Mouse (Mus musculus) lung, postnatal 4 days (tissue): ENCODE results near the gene Gm49320.

Experiments
- DNase-seq, 2 experiments: peaks; one replicate each; pipeline ENCODE4 v3.0.0; 2021

Gene Gm49320

DNA sequence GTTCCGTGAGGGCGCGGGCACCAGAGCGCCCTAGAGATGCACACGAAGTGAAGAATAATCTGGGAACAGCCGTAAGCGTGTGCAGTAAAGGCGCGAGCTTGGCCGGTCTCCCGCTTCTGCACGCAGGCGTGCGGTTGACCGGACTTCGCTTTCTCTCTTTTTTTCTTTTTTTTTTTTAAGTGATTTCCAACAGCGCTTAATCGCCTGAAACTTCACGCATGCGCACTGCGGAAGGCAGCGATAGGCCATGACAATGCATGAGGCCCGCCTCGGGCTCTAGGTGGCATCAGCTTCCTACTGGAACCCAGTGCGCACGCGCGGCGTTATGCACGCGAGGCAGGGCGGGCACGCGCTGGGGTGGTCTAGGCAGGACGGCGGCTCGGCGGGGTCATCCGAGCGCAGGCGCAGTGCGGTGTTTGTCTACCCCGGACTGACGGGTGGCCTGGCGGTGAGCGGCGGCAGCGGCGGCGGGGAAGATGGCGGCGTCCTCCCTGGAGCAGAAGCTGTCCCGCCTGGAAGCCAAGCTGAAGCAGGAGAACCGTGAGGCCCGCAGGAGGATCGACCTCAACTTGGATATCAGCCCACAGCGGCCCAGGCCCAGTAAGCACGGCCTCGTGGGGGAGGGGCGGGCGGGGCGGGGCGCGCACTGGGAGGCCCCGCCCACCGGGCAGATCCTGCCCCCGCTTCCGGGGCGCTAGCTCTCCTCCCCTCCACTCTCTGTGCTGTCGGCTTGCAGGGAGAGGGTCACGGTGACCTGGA, at the start of gene Gm49320, which contains the start of gene Map2k7:
Gene Gm49320 (plus strand): TSS at position 432 of the 759 bp plus-strand sequence.
Gene Map2k7 (plus strand): TSS at position 307 of the 759 bp plus-strand sequence.
- DNase-seq: peak; percentile 100

DNA sequence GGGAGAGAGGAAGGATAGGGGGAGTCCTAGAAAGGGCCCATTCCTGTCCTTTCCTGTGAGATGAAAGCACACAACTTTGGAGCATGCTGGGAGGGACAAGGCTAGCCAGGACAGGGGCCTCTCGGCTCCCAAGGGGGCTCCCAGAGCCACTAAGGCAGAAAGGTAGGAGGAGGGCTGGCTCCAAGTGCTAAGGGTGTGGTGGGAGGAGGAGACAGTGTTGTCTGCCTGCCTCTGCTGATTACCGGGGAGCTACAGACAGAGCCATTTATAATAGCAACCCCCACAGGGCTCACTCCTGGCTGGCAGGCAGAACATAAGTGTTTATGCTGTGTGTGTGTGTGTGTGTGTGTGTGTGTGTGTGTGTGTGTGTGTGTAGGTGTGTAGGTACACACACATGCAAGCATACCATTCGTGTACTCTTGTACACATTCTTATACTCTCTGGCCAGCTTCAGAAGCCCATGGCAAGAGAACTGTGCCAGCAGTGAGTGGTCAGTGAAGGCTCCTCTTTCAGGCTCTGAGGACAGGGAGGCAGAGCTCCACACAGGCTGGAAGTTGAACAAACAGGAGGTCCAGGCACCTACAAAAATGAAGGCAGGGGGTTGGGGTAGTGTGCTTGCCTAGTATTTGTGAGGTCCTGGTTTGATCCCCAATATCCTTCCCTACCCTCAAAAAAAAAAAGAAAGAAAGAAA, 49.5 kb upstream of the Gm49320 start:
- DNase-seq: no peak

DNA sequence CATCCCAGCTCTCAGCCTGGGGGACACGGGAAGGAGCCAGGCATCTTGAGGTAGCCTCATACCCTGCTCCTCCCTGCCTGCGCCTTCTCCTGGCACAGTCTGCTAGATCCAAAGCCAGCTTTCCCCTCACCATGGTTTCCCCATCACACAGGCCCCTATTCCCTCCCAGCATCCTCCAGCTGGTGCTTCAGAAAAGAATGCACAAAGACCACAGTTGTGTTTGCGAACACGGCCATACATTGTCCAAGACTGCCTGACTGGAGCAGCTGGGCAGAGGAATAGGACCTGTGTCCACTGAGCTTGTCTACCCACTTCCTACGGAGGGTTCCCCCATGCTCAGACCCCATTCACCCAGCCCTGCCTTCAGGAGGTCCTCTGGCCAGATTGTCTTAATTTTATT, 46.4 kb upstream of the Gm49320 start:
- DNase-seq: no peak

DNA sequence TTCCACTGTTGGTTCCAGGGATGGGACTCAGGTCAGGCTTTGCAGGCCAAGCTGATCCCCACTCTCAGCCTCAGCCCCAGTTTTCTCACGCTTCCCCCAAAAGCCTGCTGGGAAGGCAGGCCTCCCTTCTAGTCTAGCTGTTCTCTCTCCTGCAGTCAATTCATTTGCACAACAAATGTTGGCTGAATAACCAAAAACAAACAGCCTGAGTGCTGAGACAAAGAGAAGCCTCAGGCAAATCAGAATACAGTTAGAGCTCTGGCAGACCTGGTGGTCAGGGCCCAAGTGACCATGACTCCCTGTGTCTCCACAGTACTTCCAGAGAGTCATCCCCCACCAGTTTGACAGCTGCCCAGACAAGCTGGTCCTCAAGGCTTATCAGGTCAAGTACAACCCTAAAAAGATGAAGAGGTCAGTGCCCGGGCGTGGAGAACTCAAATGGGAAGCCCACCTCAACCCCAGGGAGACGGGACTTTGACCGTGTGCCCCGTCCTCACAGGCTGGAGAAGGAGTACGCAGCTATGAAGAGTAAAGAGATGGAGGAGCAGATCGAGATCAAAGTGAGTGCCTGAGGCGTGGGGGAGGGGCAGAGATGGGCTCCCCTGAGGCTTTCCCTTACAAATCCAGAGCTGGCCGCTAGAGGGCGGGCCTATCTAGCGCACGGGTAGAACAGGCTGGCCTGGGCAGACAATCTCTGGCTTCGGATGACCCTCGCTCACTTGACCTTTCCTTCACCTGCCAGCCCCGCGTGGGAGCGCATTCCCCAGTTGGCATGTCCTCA, 45.7 kb upstream of the Gm49320 start:
- peak; percentile 81 to 89 for DNase-seq

DNA sequence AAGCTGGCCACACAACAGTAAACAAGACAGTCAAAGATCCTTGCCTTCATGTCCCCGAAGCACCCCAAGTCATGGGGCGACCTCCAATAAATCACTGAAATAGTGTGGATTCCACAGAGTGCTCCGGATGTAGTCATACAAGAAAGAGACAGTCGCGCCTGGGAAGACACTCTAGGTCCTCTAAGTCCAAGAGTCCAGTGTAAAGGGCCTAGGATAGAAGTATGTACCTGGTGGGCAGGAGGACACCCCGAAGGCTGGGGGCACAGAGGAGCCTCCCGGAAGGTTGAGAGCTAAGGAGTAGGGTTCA, 45.1 kb upstream of the Gm49320 start:
- no peak for DNase-seq

DNA sequence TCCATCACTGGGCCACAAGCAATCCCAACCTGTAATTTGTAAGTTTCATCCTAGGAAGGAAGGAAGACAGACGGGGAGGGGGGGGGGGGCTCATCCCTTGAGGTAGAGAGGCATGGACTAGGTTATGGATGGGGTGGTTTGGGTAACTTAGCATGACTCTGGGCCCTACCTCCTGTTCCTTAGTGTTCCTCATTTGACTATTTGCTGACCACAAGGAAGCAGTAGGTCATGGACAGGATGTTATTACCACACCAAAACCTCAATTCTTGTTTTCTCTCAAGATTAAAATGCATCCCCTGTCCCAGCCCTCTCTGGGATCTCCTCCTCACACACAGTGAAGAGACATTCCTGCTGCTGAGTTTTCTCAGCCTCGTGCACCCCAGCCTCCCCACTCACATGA, 37.3 kb upstream of the Gm49320 start:
- no peak for DNase-seq

DNA sequence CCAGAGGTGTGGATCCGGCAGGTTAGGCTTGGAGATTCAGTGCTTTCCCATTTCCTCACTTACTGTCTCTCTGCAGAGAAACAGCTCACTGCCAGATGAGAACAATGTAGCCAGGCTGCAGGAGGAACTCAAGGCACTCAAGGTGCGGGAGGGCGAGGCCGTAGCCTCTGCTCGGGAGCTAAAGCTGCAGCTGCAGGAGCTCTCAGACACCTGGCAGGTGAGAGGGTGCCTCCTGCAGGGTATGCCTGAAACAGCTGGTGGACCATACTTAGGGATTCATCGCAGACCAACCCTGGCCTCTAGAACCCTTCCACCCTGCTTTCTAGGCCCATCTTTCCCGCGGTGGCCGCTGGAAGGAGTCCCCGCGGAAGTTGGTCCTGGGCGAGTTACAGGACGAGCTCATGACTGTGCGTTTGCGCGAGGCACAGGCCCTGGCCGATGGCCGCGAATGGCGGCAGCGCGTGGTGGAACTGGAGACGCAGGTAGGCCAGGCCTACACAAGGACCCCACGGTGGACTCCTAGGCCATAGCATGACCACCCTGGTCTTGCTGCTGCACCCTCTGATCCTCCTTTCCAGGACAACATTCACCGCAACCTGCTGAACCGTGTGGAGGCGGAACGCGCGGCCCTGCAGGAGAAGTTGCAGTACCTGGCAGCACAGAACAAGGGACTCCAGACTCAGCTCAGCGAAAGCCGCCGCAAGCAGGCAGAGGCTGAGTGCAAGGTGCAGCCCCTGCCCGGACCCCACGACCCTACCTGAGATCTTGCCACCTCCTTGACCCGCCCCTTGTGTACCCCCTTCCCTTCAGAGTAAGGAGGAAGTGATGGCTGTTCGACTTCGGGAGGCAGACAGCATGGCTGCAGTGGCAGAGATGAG, 33.2 kb upstream of the Gm49320 start:
- no peak for DNase-seq

DNA sequence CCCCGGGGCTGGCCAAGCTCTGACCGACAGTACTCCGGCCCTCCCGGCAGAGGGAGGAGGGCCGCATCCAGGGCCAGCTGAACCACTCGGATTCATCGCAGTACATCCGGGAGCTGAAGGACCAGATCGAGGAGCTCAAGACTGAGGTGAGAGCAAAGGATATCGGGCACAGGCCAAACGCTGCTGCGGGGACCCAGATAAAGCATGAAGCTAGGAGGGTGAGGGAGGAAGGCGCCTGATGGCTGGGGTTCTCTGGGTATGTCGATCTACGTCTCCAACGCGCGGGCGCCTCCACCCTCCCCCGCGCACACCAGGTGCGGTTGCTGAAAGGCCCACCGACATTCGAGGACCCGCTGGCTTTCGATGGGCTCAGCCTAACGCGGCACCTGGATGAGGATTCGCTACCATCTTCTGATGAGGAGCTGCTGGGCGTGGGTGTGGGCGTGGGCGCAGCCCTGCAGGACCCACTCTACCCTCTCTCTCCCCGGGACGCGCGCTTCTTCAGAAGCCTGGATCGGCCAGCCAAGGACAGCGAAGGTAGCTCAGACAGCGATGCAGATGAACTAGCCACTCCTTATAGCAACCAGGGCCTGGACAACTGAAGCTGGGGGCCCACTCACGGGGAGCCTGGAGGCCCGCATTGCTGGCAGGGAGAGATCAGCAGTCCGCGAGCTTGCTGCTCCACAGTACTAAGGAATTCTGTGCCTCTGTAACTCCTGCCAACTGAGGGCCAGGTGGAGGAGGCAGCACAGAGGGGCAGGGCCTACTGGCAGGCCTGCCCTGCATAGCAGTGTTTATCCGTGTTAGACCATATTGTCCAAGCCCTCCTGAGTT, 32.3 kb upstream of the Gm49320 start:
- DNase-seq: peak in 1 of 2 experiments; percentile 45

DNA sequence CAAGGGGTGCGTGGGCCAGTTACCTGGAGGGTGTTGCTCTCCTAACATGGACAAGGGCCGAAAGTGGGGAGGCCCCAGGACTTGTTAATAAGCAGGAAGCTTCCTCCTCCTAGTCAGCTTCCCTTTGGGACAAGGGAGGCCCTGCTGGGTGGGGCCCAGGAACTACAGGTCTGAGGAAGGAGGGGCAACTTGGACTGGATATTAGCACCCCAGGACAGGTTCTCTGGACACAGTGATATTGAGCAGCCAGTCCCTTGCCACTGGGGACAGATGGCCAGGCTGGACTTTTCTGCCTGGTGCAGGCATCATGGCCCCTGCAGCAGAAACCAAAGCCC, 31.7 kb upstream of the Gm49320 start:
- DNase-seq: no peak

DNA sequence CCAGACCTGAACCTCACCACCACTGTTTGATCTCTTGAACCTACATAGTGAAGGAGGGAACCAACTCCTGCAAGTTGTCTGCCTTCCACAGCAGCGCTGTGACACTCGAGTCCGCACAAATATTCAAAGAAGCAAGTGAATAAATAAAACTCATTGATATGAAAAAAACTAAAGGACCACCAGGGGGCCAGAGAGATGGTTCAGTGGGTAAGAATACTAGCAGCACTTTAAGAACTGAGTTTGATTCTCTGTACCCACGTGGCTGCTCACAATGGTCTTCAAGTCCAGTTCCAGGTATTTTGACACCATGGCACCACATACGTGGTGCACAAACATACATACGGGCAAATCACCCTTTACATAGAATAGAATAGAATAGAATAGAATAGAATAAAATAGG, 27.6 kb upstream of the Gm49320 start:
- DNase-seq: no peak

DNA sequence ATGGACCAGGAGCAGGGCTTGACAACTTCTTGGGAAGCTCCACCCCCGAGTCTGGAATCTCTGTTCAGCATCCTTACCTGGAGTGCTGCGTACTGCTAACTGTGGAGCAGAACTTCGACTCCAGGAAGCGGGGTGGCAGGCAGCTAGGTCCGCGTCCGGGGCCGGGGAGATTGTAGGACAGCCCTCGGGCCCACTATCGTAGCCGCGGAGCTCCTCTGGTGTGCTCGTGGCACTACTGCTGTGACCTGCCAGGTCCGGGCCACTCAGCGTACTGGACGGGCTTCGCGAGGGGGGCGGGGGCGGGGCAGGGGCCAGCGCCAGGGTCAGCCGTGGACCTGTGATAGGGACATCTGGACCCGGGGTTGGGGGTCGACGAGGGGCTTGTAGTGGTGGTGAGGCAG, 25.9 kb upstream of the Gm49320 start:
- peak; percentile 26 to 37 for DNase-seq

DNA sequence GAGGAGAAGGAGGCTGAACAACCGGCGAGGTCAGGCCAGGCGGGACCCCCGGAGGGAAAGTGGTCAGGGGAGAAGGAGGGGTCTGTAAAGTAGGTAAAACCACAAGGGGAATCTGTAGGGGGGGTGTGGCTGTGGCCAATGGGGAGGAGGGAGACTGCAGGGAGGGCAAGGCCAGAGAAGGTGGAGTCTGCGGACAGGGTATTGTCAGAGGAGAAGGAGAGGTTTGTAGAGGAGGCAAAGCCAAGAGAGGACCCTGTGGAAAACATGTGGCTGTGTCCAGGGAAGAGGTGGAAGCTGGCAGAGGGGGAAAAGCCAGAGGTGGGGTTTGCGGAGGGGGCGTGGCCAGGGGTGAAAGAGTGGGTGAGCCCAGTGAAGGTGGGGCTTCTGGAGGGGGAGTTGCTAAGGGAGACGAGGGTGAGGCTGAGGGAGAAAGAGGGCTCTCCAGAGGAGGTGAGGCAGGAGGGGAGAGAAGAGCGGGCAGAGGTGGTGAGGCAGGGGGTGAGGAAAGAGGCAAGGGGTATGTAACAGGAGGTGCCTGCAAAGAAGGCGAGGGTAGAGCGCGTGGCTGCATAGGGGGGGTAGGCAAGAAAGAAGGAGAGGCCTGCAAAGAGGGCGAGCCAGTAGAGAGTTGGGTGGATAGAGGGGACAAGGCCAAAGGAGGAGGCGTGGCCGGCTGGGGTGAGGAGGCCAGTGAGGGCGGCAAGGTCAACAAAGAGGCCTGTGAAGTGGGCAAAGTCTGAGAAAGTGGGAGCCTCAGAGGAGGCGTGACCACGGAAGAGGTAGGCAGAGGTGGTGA, 25.3 kb upstream of the Gm49320 start:
- DNase-seq: peak; percentile 76 to 86

DNA sequence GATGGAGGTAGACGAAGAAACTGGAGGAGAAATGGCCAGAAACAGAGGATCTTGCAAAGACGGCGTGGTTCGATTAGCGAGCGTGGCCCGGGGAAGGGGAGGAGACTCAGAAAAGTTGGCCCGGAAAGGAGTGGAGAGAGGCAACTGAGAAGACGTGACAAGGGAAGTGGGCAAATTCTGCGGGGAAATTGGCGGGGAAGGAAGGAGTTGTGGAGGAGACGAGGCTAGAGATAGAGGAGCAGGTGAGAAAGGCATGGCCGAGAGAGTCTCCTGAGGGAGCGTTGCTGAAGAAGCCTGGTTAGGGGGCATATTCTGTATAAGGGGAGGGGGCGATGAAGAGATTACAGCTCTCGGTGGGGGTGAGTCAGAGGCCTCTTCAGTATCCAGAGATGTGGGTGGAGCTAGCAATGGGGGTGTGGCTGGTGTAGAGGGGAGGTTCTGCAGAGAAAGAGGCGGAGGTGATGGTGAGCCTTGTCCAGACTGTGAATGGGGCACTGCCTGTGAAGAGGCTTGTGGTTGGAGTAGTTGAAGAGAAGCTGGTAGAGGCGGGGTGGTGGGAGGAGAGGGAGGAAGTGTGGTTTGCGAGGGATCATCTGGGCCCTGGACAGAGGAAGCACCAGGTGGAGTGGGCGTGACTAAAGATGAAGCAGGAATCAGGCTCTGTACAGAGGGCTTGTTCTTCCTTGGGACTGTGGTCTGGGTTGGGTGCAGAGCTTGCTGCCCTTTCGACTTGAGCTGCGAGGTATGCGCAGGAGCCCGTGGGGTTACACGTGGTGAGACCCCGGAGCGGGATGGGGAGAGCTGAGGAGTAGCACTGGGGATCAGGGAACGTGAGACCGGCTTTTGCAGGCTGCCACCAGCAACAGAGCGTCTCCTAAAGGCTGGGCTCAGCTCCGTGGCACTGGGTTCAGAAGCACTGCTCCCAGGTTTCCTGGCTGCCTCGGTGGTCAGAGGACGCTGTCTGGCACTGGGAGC, 24.4 kb upstream of the Gm49320 start:
- DNase-seq: peak; percentile 82 to 89

DNA sequence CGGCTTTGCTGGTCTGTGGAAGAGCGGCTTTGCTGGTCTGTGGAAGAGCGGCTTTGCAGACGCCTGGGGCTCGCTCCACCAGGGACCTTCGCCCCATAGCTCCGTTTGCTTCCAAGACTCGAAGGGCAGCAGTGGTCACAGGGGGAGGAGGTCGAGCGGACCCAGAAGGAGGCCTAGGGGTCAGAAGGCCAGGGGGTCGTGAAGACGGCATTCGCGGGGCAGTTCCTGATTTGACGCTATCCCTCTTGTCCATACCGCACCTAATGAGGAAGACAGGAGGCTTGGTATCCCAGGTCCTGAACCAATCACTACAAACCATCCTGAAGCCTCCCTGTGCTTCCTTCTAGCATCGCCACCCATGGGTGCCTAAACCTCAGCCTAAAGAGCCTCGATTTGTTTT, 22.4 kb upstream of the Gm49320 start:
- no peak for DNase-seq

DNA sequence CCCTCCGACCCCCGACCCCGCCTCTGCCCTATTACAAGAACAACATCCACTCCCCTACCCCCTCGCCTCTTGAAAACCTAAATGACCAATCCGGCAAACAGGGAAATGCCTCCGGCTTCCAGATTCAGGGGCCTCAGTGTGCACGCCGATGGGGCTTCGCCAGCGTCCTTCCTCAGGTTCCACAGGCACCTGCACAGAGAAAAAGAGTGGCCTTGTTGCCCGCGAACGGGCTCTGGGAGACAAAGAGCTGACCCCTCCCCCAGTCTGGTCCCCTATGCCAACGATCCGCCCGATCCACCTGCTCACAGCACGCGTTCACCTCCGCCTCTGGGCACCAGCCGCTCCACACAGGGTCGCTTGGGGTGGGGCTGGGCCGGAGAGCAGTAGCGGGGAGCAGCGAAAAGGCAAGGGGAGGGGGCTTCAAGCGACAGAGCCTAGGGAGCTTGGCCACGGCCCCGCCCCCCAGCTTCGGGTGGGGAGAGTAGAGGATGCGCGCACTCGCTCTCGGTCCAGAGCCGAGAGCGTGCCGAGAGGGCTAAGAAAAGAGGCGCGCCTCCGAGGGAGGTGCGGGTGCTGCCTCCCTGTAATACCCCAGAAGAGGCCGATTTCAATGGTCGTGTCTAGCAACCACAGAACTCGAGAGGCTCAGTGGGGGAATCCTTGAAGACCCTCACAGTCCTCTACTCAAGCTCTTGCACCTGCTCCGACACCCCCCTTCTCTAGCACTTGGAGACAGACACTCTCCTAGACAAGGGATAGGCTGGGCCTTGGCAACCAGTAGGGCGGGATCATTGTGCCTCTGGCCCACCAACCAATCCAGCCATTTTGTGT, 21.7 kb upstream of the Gm49320 start, which contains the start of gene Prr36:
Gene Prr36 (minus strand): TSS at position 669 of the 831 bp plus-strand sequence.
- DNase-seq: peak in 1 of 2 experiments; percentile 34

DNA sequence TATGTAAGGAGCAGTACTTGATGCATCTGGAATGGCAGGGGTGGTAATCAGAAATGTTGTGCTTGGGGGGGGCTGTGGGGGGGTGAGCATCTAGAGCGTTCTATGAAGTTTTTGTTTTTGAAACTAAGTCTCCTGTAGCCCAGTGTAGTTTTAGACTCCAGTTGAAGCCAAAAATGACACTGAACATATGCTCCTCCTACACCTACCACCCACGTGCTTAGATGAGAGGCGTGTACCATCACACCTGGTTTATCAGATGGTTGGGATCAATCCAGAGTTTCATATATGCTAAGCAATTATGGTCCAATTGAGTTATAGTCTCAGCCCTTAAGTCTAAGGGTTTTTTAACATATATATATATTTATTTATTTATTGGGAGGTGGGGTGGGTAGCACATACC, 19.0 kb upstream of the Gm49320 start:
- no peak for DNase-seq

DNA sequence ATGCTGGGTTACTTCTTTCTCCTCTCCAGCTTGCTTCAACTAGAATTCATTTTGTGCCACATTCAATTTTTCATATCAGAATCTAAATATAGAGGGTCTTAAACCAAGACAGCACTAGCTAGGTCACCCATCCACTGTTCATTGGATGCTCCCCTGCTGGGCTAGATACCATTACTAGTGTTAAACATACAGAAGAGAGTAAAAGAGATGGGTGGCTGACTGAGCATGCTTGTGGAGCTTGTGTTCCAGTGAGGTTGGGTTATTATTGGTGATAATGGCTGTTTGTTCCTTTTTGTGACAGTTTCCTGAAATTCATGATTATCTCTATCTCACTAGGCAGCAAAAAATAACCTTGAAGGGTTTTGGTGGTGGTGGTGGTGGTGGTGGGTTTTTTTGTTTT, 16.6 kb upstream of the Gm49320 start:
- no peak for DNase-seq

DNA sequence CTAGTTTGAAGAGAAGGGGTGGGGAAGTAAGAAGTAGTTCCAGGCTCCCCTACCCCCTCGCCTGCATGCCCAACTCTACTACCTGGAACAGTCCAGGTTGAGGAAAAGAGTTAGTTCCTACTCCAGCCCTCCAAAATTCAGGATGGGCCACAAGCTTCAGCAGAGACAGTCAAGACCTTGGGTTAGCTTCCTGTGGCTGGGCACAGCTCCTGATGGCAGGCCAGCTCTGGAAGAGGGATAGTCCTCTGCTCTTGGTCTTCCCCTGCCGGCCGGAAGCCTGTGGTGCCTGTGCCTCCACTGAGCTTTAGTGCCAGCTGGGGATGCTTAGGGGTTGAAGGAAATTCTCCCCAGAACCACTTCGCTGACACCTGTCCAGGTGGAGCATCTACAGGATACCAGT, 12.3 kb upstream of the Gm49320 start:
- DNase-seq: no peak
